Mouse (Mus musculus) neural tube, embryonic 11.5 days (tissue): ENCODE results near the gene Arl1. TPM values are rescaled to one million over a fixed set of nuclear protein-coding genes. Genes with fewer than 3 reads are reported as not detected.
"Not testable (repeated sequence)": the region's sequence is repeated elsewhere in the genome, so short reads cannot be mapped to it uniquely, and the experiment has no call there.

Source experiments
- ATAC-seq: fragments of 200-750 bp; cut with Nextera tagmentation; 2 replicates; pipeline ENCODE4 v1.8.0; 2017; ENCODE audit warnings: moderate number of reproducible peaks, mild to moderate bottlenecking, moderate TSS enrichment, moderate library complexity; ENCODE audit not compliant: insufficient read depth, low FRiP score, low TSS enrichment
- DNase-seq: peaks from one replicate; pipeline ENCODE4 v3.0.0-alpha.2; 2015; ENCODE audit warnings: low spot score
- H3K27ac ChIP-seq: fragments of 300-500 bp; sonication (generic); 2 replicates; pipeline ENCODE4 v1.5.1; 2014; ENCODE audit warnings: low read depth, mild to moderate bottlenecking, low read length
- H3K27me3 ChIP-seq: fragments of 300-500 bp; sonication (generic); 2 replicates; pipeline ENCODE4 v1.6.1; 2014; ENCODE audit warnings: mild to moderate bottlenecking, low read length, mixed read lengths; ENCODE audit not compliant: control insufficient read depth, insufficient read depth
- H3K36me3 ChIP-seq: fragments of 300-500 bp; sonication (generic); 2 replicates; pipeline ENCODE4 v1.6.1; 2014; ENCODE audit warnings: mild to moderate bottlenecking, low read length, moderate library complexity, mixed read lengths; ENCODE audit not compliant: control insufficient read depth, insufficient read depth
- H3K4me1 ChIP-seq: fragments of 300-500 bp; sonication (generic); 2 replicates; pipeline ENCODE4 v1.6.1; 2014; ENCODE audit warnings: low read length, mixed read lengths; ENCODE audit not compliant: control insufficient read depth, insufficient read depth
- H3K4me2 ChIP-seq: fragments of 300-500 bp; sonication (generic); 2 replicates; pipeline ENCODE4 v1.6.1; 2014; ENCODE audit warnings: low read depth, mild to moderate bottlenecking, moderate library complexity
- H3K4me3 ChIP-seq: fragments of 300-500 bp; sonication (generic); 2 replicates; pipeline ENCODE4 v1.5.1; 2014; ENCODE audit warnings: low read depth, low read length
- H3K9ac ChIP-seq: fragments of 300-500 bp; sonication (generic); 2 replicates; pipeline ENCODE4 v1.6.1; 2014; ENCODE audit warnings: mild to moderate bottlenecking, low read length
- H3K9me3 ChIP-seq: fragments of 300-500 bp; sonication (generic); 2 replicates; pipeline ENCODE4 v1.6.1; 2016; ENCODE audit warnings: low read length; ENCODE audit not compliant: control insufficient read depth
- WGBS: fragments of 180-500 bp; shearing (Covaris S2); extraction: QIAGEN DNeasy Blood & Tissue Kit; methylation state at CpG from one replicate; pipeline ENCODE4 v1.1.7; 2014; 5-methylcytosine and 5-hydroxymethylcytosine counted together
- polyA plus RNA-seq: library from polyadenylated mRNA; unstranded; fragments of >200 nt; fragmentation: Nextera tagmentation; extraction: Ambion mirVana; gene quantifications from 2 replicates; pipeline ENCODE4 v1.2.1, GENCODE M21; 2014

Arl1 gene
- polyA plus RNA-seq, 1 experiment from 2014 or later = 161 TPM

DNA sequence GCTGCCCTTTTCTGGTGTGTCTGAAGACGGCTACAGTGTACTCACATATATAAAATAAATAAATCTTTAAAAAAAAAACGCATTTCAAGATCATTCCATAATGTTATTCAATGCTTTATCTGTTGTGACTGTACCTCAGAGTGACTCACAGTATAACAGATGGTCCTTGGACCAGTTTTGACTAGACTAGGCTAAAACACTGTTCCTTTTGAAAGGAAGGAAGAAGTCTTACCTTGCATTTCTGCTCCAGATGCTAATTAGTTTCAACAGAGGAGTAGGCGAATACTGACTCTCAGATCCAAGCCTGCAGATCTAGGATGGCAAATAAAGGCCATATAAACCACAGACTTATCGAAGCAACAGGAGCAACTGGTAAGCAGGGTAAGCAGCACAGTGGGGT is 50.1 kb downstream of the Arl1 start:
- no peaks in the 10 kb centered on the region for H3K27me3 ChIP-seq
- H3K9me3 ChIP-seq = no peaks in the 10 kb centered on the region
- no peaks in the 10 kb centered on the region for H3K4me1 ChIP-seq
- 90% methylated on average over 4 of the region's 4 CpGs for WGBS
- ATAC-seq (no peak), DNase-seq (no peak)
- no peak overlapping the region for H3K27ac ChIP-seq
- H3K9ac ChIP-seq = no peak overlapping the region
- no peak overlapping the region for H3K4me3 ChIP-seq
- H3K4me2 ChIP-seq = no peak overlapping the region
- H3K36me3 ChIP-seq = peaks cover 5% of the 10 kb centered on the region

DNA sequence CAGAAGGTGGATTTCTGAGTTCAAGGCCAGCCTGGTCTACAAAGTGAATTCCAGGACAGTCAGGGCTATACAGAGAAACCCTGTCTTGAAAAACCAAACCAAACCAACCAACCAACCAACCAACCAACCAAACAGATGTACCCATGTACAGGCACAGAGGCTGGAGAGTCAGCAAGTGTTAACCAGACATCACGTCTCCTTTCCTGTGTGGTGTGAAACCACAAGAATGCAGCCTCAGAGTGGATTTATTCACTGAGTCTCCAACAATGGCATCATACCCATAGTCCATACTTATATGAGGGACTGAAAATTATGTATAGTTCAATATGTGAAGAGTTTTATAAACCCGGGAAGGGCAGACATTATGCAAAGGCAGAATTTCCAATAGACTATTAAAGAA is 52.5 kb downstream of the Arl1 start:
- H3K9me3 ChIP-seq, H3K4me1 ChIP-seq, ATAC-seq, DNase-seq, H3K27ac ChIP-seq, H3K9ac ChIP-seq, H3K36me3 ChIP-seq, H3K27me3 ChIP-seq, H3K4me3 ChIP-seq, H3K4me2 ChIP-seq: not testable (repeated sequence)
- WGBS = 94% methylated on average over 2 of the region's 2 CpGs

- no peak overlapping the region for H3K4me2 ChIP-seq
- ATAC-seq = no peak
- no peaks in the 10 kb centered on the region for H3K27me3 ChIP-seq
- H3K36me3 ChIP-seq = no peaks in the 10 kb centered on the region; the same call in 1 of the 2 replicates
- H3K4me3 ChIP-seq = no peak overlapping the region
- H3K9me3 ChIP-seq = no peaks in the 10 kb centered on the region
- no peaks in the 10 kb centered on the region for H3K4me1 ChIP-seq
- no peak overlapping the region for H3K9ac ChIP-seq
- H3K27ac ChIP-seq = no peak overlapping the region
- WGBS = 94% methylated on average over 5 of the region's 5 CpGs
- DNase-seq = no peak
Measured at GRCm38 (mm10) chr10:88783941-88784340, 53.3 kb downstream of the Arl1 start.

DNA sequence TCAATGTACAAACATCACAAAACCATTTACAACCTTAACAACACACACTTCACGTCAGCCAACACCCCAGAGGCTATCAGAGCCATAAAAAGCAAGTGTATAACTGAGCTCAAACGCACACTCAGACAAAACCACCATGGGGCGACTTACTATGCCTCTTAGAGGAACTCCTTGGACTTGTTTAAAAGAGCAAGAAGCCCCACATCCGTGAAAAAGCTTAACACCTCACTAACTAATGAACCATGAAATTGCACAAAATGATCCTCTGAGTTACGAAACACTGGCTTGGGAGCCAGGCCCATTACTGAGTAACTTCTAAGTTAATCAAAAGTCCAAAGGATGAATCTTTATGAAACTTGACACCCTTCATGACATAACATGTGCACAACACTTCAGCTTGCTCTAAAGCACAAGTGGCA is 53.9 kb downstream of the Arl1 start:
- no peaks in the 10 kb centered on the region for H3K9me3 ChIP-seq
- ATAC-seq (no peak), DNase-seq (no peak)
- no peak overlapping the region for H3K4me3 ChIP-seq
- WGBS = 61% methylated on average over 5 of the region's 5 CpGs
- no peaks in the 10 kb centered on the region for H3K4me1 ChIP-seq
- no peak overlapping the region for H3K4me2 ChIP-seq
- H3K27me3 ChIP-seq = no peaks in the 10 kb centered on the region
- H3K36me3 ChIP-seq = no peaks in the 10 kb centered on the region; the same call in 1 of the 2 replicates
- no peak overlapping the region for H3K9ac ChIP-seq
- no peak overlapping the region for H3K27ac ChIP-seq

GRCm38 (mm10) chr10:88793671-88794070 is 63.0 kb downstream of the Arl1 start:
- H3K9me3 ChIP-seq = no peaks in the 10 kb centered on the region
- no peak overlapping the region for H3K9ac ChIP-seq
- H3K4me3 ChIP-seq = no peak overlapping the region
- H3K27me3 ChIP-seq = no peaks in the 10 kb centered on the region
- no peaks in the 10 kb centered on the region for H3K36me3 ChIP-seq
- H3K27ac ChIP-seq = no peak overlapping the region
- DNase-seq = no peak
- no peak overlapping the region for H3K4me2 ChIP-seq
- no peak for ATAC-seq
- H3K4me1 ChIP-seq = no peaks in the 10 kb centered on the region

Other genes with a start within 250 kb of the Arl1 start
- gene Chpt1, start 226.8 kb upstream of the Arl1 start, polyA plus RNA-seq = 21.5 and 27.1 TPM in 2 replicates
- gene Mybpc1, start 125.7 kb upstream of the Arl1 start, polyA plus RNA-seq = 17.6 and 18.8 TPM in 2 replicates
- not detected in 2 replicates for gene Spic, start 45.8 kb upstream of the Arl1 start, polyA plus RNA-seq
- 20.0 and 20.6 TPM in 2 replicates for gene Utp20, start 95.9 kb downstream of the Arl1 start, polyA plus RNA-seq
- gene Slc5a8, start 155.1 kb downstream of the Arl1 start, polyA plus RNA-seq = 0.07 TPM in 1 of 2 replicates, not detected in the other